Mouse (Mus musculus) C2C12 (cell line): ENCODE data around the gene Ncoa1.

Source experiments
- CEBPB ChIP-seq: IDR thresholded peaks from one replicate; pipeline ENCODE4 v1.6.1; 2011; ENCODE audit warnings: low read depth, mild to moderate bottlenecking, control low read depth, moderate library complexity
- CTCF ChIP-seq: IDR thresholded peaks from one replicate; pipeline ENCODE4 v1.5.1; 2011; ENCODE audit not compliant: control insufficient read depth, insufficient read depth, insufficient read length
- MYOD1 ChIP-seq: IDR thresholded peaks from one replicate; pipeline ENCODE4 v1.6.1; 2011; ENCODE audit warnings: low read depth; ENCODE audit not compliant: control insufficient read depth, insufficient read length
- USF1 ChIP-seq: IDR thresholded peaks from one replicate; pipeline ENCODE4 v1.6.1; 2011; ENCODE audit warnings: low read depth, mild to moderate bottlenecking, control low read depth, moderate library complexity

DNA sequence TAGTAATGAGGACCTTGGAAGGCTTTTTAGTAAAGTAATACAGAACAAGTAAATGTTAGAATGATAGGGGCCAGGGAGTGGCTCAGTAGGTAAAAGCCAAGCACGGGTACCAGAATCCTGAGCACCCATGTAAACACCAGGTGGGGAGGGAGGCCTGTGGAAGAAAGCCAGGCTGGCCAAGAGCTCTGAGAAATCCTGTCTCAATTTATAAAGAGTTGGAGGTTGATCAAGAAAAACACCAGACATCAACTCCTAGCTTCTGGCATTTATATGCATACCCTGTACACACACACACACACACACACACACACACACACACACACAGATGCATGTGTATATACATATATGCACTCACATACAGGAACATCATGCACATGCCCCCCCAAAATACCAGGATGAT lies 14.6 kb downstream of the Ncoa1 start:
- TF ChIP-seq CTCF (no peak), MYOD1 (no peak), CEBPB (no peak), USF1 (no peak)
